Mouse (Mus musculus) layer of hippocampus, postnatal 10 days (tissue): ENCODE results near the gene Scn1b. TPM values are rescaled to one million over a fixed set of nuclear protein-coding genes. Genes with fewer than 3 reads are reported as not detected.

Source experiments
- total RNA-seq, 2 experiments: library from RNA; stranded (reverse); gene quantifications; 2 replicates each; pipeline ENCODE4 v1.2.3; 2021

The Scn1b gene
- total RNA-seq, 2 experiments from 2014 or later, result 264 to 274 TPM

Other genes starting within 250 kb of the Scn1b start
- not detected for gene Cd22, start 246.7 kb downstream of the Scn1b start, total RNA-seq
- 10 to 100 TPM; 25.3 to 30.7 TPM for gene Mag, start 212.1 kb downstream of the Scn1b start, total RNA-seq
- not detected for gene Hamp2, start 202.3 kb downstream of the Scn1b start, total RNA-seq
- not detected for gene Hamp, start 183.0 kb downstream of the Scn1b start, total RNA-seq
- gene Usf2, start 170.2 kb downstream of the Scn1b start, total RNA-seq, result 100 to 1,000 TPM in 1 of 2 experiments, 10 to 100 TPM in 1; 94.1 to 116 TPM
- gene Lsr, start 153.5 kb downstream of the Scn1b start, total RNA-seq, result 10 to 100 TPM; 11.8 to 15.1 TPM
- under 1 TPM; 0.25 to 0.96 TPM for gene Fam187b, start 153.2 kb downstream of the Scn1b start, total RNA-seq
- gene Fxyd5, start 84.5 kb downstream of the Scn1b start, total RNA-seq, result 10 to 100 TPM; 35.9 to 36.5 TPM
- 100 to 1,000 TPM; 376 to 407 TPM for gene Fxyd7, start 75.5 kb downstream of the Scn1b start, total RNA-seq
- 10 to 100 TPM; 67.2 to 69.2 TPM for gene Fxyd1, start 69.8 kb downstream of the Scn1b start, total RNA-seq
- gene Lgi4, start 67.7 kb downstream of the Scn1b start, total RNA-seq, result 10 to 100 TPM; 13.2 to 15.5 TPM
- 1 to 10 TPM in 1 of 2 experiments, not detected in 1; 1.2 TPM for gene Fxyd3, start 50.3 kb downstream of the Scn1b start, total RNA-seq
- 1 to 10 TPM; 2.1 to 2.9 TPM for gene Hpn, start 11.7 kb downstream of the Scn1b start, total RNA-seq
- gene Gramd1a, start 28.9 kb upstream of the Scn1b start, total RNA-seq, result 100 to 1,000 TPM; 143 to 144 TPM
- gene Scgb2b2, start 163.5 kb upstream of the Scn1b start, total RNA-seq, result not detected
- not detected for gene Scgb1b2, start 164.8 kb upstream of the Scn1b start, total RNA-seq
- gene Scgb2b3, start 235.1 kb upstream of the Scn1b start, total RNA-seq, result not detected
- gene Scgb1b3, start 248.6 kb upstream of the Scn1b start, total RNA-seq, result not detected